Mouse (Mus musculus) heart, embryonic 11.5 days (tissue): Measurements from ENCODE around the gene Gm42791. TPM values are rescaled to one million over a fixed set of nuclear protein-coding genes. Genes with fewer than 3 reads are reported as not detected.
A peak's percentile ranks its signal among the peaks of the same experiment; 100 is the strongest.

Experiments used
- ATAC-seq: fragments of 200-750 bp; cut with Nextera tagmentation; replicated peaks from 2 replicates; pipeline ENCODE4 v1.8.0; 2017; ENCODE audit warnings: moderate library complexity; ENCODE audit not compliant: insufficient number of reproducible peaks, low FRiP score, low TSS enrichment
- H3K27ac ChIP-seq: fragments of 300-500 bp; sonication (generic); 2 replicates; pipeline ENCODE4 v1.5.1; 2014; ENCODE audit warnings: mild to moderate bottlenecking, low read depth, low read length
- H3K27me3 ChIP-seq: fragments of 300-500 bp; sonication (generic); 2 replicates; pipeline ENCODE4 v1.6.1; 2014; ENCODE audit warnings: mild to moderate bottlenecking, low read length, mixed read lengths; ENCODE audit not compliant: control insufficient read depth, insufficient read depth
- H3K36me3 ChIP-seq: fragments of 300-500 bp; sonication (generic); 2 replicates; pipeline ENCODE4 v1.6.1; 2014; ENCODE audit warnings: mild to moderate bottlenecking, low read length, moderate library complexity, mixed read lengths; ENCODE audit not compliant: control insufficient read depth, insufficient read depth
- H3K4me1 ChIP-seq: fragments of 300-500 bp; sonication (generic); 2 replicates; pipeline ENCODE4 v1.6.1; 2014; ENCODE audit warnings: low read length; ENCODE audit not compliant: control insufficient read depth, insufficient read depth
- H3K4me2 ChIP-seq: fragments of 300-500 bp; sonication (generic); 2 replicates; pipeline ENCODE4 v1.6.1; 2014; ENCODE audit warnings: mild to moderate bottlenecking, moderate library complexity
- H3K4me3 ChIP-seq: fragments of 300-500 bp; sonication (generic); 2 replicates; pipeline ENCODE4 v1.5.1; 2014; ENCODE audit warnings: low read depth, low read length
- H3K9ac ChIP-seq: fragments of 300-500 bp; sonication (generic); 2 replicates; pipeline ENCODE4 v1.6.1; 2014; ENCODE audit warnings: mild to moderate bottlenecking, low read depth, low read length, moderate library complexity
- H3K9me3 ChIP-seq: fragments of 300-500 bp; sonication (generic); replicated peaks from 2 replicates; pipeline ENCODE4 v1.6.1; 2016; ENCODE audit warnings: low read length; ENCODE audit not compliant: control insufficient read depth
- WGBS: fragments of 180-500 bp; shearing (Covaris S2); extraction: QIAGEN DNeasy Blood & Tissue Kit; methylation state at CpG from one replicate; pipeline ENCODE4 v1.1.7; 2014; ENCODE audit not compliant: insufficient replicate concordance; 5-methylcytosine and 5-hydroxymethylcytosine counted together
- polyA plus RNA-seq: library from polyadenylated mRNA; unstranded; fragments of >200 nt; fragmentation: Nextera tagmentation; extraction: Ambion mirVana; gene quantifications from 2 replicates; pipeline ENCODE4 v1.2.1, GENCODE M21; 2014

Gene Gm42791
- polyA plus RNA-seq, 1 experiment from 2014 or later = not detected

DNA sequence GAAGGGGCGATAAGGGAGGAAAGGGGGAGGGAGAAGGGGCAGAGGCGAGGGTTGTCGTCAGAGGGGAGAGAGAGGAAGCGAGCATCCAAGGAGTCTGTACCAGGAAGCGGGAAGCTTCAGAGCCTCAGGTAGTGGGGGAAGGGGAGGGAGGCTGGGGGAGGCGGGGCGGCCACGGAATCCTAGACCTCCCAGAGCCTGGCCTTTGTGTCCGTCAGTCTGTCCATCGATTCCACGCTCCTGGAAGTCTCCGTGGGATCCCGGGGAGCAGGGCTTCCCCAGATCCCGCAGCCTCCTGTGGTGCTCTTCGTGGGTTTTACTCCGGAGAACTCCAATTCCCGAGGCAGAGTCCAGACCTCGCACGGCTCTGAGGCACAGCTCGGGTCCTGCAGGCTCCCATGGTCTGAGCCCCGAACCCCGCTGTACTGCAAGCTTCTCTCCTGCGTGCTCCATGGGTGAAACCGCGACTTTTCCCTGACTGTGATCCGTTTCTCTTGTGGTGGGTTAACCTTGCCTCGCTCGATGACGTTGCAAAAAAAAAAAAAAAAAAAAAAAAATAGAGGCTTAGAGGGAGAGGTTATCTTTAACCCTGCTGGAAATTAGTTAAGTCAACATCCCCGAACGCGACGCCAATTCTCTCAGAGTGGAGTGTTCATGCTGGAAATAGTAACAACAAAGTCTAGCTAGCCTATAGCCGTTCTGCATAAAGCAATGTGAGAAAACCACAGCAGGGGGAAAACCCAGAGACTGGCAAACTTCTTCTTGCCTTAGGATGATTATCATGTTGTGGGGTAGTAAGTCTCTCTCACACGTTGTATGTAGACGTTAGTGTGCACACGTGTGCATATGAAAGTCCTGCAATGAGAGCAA is 20.6 kb upstream of the Gm42791 start:
- Histone ChIP-seq H3K36me3 (no peaks in the 10 kb centered on the region), H3K9ac (peak overlapping the region; percentile 77), H3K4me3 (peak overlapping the region; percentile 53), H3K9me3 (0 out of 2 replicates have a peak, but pooled peaks cover 2% of the 10 kb centered on the region), H3K4me2 (peak overlapping the region; percentile 81), H3K4me1 (peaks cover 9% of the 10 kb centered on the region; the same call in 1 of the 2 replicates), H3K27me3 (no peaks in the 10 kb centered on the region), H3K27ac (no peak overlapping the region)
- peak; percentile 53 for ATAC-seq
- WGBS = under 1% methylated on average over 36 of the region's 37 CpGs

DNA sequence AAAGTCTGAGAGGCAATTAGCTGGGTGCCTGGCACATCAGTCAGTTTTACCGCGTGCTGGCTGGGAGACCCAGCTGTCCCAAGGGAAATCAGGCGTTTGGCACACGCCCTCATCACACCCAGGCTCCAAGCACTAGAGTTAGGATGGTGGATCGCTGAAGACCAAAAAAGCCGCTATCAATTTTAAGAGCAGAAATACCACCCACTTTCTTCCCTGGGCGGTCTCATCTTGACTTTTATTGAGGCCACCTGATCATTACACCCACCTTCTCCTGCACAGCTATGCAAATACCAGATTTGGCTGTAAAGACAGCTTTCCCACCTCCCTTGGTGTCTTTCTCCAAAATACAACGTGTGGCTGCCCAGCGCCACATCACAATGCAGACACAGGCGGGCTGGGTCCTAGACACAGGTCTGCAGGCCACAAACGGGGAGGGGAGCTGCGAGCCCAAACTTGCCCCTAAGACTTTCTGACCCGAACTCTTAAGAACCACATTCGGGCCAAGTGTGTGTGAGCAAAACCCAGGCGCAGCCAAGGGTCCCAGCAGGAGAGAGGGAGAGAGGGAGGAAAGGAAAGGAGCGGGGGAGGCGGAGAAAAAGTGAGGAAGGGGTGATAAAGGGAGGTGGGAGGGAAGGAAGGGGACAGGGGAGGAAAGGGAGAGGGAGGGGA is 19.8 kb upstream of the Gm42791 start:
- Histone ChIP-seq H3K36me3 (no peaks in the 10 kb centered on the region), H3K4me1 (peaks cover 5% of the 10 kb centered on the region; the same call in 1 of the 2 replicates), H3K9me3 (0 out of 2 replicates have a peak, but pooled peaks cover 2% of the 10 kb centered on the region), H3K4me3 (peak overlapping the region; percentile 53), H3K4me2 (peak overlapping the region; percentile 81), H3K27me3 (no peaks in the 10 kb centered on the region), H3K27ac (no peak overlapping the region), H3K9ac (peak overlapping the region; percentile 77)
- WGBS = 15% methylated on average over 17 of the region's 17 CpGs
- ATAC-seq = no peak

DNA sequence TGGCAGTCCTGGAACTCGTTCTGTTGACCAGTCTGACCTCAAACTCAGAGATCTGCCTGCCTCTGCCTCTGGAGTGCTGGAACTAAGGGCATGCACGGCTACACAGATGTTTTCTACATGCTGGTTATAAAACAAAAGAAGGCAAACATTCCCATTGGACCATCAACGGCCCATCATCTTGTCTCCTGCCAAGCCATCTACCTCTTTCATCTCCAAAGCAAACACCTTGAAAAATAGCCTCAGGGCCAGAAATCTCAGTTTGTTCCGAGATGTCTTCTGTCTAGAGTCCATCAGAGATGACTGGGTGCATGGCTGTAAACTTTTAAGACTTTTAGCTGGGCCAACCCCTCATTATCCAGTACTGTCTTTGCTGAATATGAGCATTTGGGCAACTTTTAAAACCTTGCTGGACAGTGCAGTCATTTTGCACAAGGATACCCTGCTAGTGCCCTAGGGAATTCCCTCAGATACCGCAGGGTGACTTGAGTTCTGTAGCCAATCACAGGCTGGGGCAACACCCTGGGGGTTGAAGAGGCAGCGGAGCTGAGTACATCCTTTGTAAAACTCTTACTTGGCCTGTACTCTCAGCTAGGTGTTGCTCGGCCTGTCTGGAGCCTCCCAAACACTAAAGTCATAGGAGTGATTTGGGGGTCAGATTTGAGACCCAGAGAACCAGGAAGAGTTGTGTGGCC is 19.0 kb upstream of the Gm42791 start:
- no peak for ATAC-seq
- H3K27ac ChIP-seq = no peak overlapping the region

DNA sequence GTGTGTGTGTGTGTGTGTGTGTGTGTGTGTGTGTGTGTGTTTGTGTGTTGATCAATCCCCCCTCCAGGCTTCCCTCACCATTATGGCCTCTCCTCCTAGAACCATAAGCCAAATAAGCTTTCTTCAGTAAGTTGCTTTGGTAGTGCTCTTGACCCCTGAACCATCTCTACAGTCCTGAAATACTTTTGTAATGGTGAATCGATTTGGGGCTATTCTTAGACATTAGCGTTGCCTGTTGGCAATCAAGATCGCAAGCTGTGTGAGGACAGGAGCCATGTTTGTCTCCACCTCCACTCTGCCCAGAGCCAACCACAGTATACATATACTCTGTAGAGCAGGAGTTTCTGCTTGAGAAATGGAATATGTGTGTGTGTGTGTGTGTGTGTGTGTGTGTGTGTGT is 14.2 kb upstream of the Gm42791 start:
- Histone ChIP-seq H3K9me3 (0 out of 2 replicates have a peak, but pooled peaks cover 2% of the 10 kb centered on the region), H3K36me3 (no peaks in the 10 kb centered on the region), H3K4me2 (no peak overlapping the region), H3K27ac (no peak overlapping the region), H3K4me1 (peaks cover 11% of the 10 kb centered on the region), H3K9ac (no peak overlapping the region), H3K4me3 (no peak overlapping the region), H3K27me3 (no peaks in the 10 kb centered on the region)
- ATAC-seq = no peak
- WGBS = 49% methylated on average over 3 of the region's 3 CpGs

More for the DNA sequence above, 19.0 kb upstream of the Gm42791 start:
- H3K36me3 ChIP-seq = no peaks in the 10 kb centered on the region
- H3K4me2 ChIP-seq = peak overlapping the region; percentile 81; the same call in 1 of the 2 replicates
- WGBS = 78% methylated on average over 7 of the region's 7 CpGs
- no peaks in the 10 kb centered on the region for H3K27me3 ChIP-seq
- H3K4me1 ChIP-seq = peaks cover 5% of the 10 kb centered on the region; the same call in 1 of the 2 replicates
- 0 out of 2 replicates have a peak, but pooled peaks cover 2% of the 10 kb centered on the region for H3K9me3 ChIP-seq
- H3K9ac ChIP-seq = no peak overlapping the region
- no peak overlapping the region for H3K4me3 ChIP-seq

DNA sequence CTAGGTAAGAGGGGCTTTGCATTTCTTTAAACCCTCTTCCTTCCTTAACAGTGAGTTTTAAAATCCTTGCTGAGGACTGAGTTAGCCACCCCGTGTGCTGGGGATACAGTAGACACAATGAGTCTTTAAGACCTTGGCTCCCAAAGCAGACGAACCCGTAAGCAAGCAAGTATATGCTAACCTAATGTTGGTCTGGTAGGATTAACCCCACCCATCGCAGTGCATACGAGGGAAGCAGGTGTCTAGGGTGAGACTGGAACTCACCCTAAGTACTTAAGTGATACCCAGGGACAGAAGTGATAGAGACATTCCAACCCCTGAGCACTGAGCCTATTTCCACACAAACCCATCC is 12.3 kb upstream of the Gm42791 start:
- Histone ChIP-seq H3K27ac (peak overlapping the region; percentile 52), H3K4me2 (peak overlapping the region; percentile 63), H3K27me3 (no peaks in the 10 kb centered on the region), H3K9ac (peak overlapping the region; percentile 67), H3K36me3 (no peaks in the 10 kb centered on the region), H3K9me3 (no peaks in the 10 kb centered on the region), H3K4me3 (peak overlapping the region; percentile 23; the same call in 1 of the 2 replicates), H3K4me1 (peaks cover 16% of the 10 kb centered on the region)
- no peak for ATAC-seq
- WGBS = 55% methylated on average over 5 of the region's 5 CpGs

DNA sequence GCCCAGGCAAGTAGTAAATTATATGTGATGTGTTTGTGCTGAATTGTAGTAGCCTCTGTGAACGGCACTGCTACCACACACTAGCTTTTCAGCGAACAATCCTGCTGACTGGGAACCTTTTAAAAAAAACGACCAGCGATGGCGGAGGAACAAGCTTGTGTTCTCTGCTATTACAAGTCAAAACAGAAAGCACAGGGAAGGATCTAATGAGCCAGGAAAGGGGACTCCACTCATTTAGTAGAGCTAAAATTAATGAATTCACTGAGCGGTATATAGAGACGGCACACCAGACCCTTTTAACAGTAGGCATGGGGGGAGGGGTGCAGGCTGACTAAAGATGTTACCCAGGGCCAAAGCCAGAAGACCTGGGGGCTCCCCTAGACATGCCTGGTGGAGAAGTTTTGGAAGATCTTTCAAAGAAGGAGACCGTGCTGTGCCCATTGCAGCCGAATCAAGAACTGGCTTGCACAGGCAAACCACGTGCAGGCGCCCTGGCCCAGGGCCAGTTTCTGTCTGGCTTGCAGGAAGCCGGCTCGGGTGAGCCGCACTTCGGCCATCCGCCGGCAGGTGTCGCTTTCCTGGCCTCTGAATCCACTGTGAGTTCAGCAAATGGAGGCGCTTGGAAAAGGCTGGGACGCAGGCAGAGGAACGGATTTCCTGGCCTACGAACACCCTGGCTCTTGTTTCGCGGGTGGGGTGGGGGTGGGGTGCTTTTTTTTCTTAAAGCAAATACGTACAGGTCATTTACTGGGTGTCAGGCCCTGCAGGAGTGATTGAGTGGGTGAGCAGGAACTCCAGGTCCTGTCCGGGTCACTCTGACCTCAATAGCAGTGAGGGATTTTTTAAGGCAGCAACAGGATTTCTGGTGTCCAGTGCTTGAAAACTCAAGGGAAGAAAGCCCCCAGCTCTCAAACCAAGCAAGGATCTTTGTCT is 11.7 kb upstream of the Gm42791 start:
- Histone ChIP-seq H3K4me2 (peak overlapping the region; percentile 63), H3K27ac (peak overlapping the region; percentile 52), H3K27me3 (no peaks in the 10 kb centered on the region), H3K9me3 (no peaks in the 10 kb centered on the region), H3K36me3 (no peaks in the 10 kb centered on the region), H3K9ac (peak overlapping the region; percentile 67), H3K4me3 (peak overlapping the region; percentile 29), H3K4me1 (peaks cover 16% of the 10 kb centered on the region)
- peak; percentile 66 for ATAC-seq
- 14% methylated on average over 26 of the region's 26 CpGs for WGBS

DNA sequence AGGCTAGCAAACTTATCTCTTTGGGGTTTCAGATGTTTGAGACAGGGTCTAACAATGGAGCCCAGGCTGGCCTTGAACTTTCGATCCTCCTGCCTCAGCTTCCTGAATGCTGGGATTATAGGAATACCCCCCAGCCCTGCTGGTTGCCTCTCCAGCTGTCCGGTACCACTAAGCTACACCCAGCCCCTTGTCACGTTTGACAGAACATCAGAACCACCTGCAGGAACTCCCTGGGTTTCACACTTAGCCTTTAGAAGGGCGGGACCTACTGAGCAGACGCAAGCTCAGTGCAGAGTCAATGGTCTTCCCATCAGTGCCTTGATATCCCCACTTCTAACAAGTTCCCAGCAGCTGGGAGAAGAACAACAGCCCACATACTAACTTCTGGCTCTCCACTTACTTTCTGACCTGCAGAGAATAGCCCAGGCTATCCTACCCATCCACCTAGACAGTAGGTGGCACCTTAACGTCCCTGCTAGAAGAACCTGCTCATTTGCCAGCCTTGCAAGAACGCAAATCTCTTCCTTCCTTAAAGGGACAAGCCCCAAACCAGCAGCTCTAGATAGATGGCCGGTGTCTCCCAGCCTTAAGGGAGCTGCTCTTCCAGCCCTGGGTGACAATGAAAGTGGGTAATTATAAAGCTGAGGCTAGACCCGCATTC is 10.9 kb upstream of the Gm42791 start:
- Histone ChIP-seq H3K27ac (no peak overlapping the region), H3K4me1 (peaks cover 16% of the 10 kb centered on the region), H3K27me3 (no peaks in the 10 kb centered on the region), H3K4me3 (no peak overlapping the region), H3K4me2 (peak overlapping the region; percentile 63), H3K36me3 (no peaks in the 10 kb centered on the region), H3K9me3 (no peaks in the 10 kb centered on the region), H3K9ac (no peak overlapping the region)
- WGBS = 59% methylated on average over 9 of the region's 9 CpGs
- ATAC-seq = no peak
